Mouse (Mus musculus) adipocyte (in vitro differentiated cells): ENCODE results near the gene Fcho2.
A peak's percentile ranks its signal among the peaks of the same experiment; 100 is the strongest.
"Not testable (repeated sequence)": the region's sequence is repeated elsewhere in the genome, so short reads cannot be mapped to it uniquely, and the experiment has no call there.

Experiments used
- DNase-seq: peaks from one replicate; pipeline ENCODE4 v3.0.0-alpha.2; 2016; ENCODE audit warnings: low spot score

Fcho2 gene

DNA sequence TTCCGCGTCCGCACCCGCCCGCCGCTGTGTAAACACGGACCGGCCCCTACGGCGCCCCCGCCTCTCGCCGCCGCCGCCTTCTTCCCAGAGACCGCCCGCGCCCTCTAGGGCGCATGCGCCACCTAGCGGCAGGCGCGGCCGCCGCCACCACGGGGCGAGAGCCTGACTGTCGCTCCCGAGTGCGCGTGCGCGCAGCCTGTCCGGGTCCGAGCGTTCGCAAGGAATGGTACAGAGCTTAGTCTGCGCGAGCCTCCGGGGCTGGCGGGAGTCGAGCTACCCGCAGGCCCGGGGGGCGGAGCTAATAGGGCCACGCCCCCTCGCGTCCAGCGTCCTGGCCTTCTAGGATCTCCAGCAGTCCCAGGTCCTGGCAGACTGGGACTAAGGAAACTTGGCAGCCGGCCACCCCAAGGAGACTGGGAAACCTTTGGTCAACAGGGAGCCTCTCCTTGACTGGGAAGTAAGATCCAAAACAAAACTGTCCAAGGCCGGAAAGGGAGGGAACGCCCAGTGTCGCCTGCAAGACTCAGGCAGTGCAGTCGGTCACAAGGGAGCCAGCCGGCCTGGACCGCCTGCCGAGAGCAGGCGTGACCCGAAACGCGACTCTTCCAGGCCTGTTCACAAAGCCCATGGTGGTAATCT, at the start of gene Fcho2:
Fcho2 (minus strand) TSS at position 303 of the 639 bp plus-strand sequence.
- peak; percentile 100 for DNase-seq

DNA sequence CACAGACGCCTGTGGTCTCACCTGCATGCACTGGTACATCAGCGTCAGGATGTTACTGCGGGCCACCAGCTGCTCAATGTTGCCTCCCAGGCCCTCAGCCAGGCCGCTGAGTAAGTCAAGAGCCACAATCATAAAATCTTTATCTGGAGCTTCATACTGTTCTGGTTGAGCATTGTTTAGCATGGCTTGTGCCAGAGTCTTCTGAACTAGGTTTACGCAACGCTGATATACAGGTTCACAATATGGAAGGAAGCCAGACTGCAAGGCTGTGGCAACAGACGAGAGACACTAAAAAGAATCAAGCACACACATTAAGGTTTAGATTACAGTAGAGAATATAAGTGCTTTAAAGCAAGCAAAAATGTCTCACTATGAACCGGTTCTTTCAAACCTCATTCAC, 40.0 kb upstream of the Fcho2 start:
- no peak for DNase-seq

DNA sequence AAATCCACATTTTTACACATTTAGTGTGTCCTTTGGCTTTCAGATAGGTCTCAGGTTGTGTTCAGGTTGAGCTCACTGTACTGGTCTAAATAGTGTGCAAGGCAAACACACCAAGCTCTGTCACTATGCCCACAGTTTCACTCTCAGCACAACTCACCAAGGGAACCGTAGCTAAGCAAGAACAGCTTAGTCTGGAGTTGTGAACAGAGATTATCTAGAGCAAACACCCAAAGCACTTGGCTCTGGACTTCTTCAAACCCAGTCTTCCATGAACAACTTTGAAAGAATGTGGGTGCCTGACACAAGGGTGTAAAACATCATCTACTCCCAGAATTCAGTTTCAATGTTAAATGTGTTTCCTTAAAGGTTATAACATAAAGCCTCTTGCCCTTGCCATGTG, 30.5 kb upstream of the Fcho2 start:
- DNase-seq = no peak

DNA sequence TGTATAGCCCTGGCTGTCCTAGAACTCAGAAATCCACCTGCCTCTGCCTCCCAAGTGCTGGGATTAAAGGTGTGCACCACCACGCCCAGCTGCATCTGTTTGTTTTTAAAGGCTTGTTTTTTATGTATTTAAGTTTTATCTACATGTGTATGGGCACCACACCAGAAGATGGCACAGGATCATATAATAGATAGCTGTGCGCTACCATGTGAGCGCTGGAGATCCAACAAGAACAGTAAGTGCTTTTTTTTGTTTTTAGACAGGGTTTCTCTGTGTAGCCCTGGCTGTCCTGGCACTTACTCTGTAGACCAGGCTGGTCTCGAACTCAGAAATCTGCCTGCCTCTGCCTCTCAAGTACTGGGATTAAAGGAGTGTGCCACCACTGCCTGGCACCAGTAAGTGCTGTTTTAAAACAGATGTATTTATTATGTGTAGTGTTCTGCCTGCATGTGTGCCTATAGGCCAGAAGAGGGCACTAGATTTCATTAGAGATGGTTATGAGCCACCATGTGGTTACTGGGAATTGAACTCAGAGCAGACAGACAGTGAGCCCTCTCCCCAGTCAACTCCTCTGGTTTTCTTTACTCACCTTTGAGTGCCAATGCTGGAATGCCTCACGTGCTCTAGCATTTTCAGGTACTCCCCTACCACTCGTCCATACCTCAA, 21.3 kb upstream of the Fcho2 start:
- no peak for DNase-seq

DNA sequence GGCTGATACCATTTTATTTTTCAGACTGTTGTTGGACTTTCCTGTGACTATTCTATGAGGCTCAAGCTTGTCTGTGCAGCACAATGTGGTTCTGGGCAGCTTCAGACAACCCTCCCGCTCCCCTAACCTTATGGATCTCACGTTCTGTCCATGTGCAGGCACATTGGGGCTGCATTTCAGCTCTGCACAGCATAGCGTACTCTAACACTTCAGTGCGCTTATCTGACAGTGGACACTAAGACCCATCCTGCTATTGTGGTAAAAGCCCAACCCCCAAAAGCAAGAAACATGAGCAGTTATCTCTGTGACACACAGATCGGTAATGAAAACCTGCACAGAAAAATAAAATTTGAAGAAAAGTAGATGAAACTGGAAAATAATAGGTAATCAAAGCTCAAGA, 20.5 kb upstream of the Fcho2 start:
- no peak for DNase-seq

DNA sequence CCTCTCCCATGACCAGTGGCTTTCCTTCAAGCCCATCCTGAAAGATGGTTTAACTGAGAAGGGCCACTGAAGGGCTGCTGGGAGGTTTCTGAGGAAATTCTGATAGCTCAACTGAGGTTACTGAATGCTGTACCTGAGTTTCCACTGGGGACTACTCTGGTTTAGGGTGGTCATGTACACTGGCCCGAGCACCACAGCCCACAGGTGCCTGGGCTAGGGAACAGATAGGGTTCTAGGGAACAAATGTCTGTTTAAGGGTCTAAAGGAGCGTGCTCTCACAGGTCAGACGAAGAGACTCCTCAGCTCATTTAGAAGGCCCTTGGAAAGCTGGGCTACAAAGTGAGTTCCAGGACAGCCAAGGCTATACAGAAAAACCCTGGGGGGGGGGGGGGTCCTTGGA, 19.5 kb upstream of the Fcho2 start:
- no peak for DNase-seq

DNA sequence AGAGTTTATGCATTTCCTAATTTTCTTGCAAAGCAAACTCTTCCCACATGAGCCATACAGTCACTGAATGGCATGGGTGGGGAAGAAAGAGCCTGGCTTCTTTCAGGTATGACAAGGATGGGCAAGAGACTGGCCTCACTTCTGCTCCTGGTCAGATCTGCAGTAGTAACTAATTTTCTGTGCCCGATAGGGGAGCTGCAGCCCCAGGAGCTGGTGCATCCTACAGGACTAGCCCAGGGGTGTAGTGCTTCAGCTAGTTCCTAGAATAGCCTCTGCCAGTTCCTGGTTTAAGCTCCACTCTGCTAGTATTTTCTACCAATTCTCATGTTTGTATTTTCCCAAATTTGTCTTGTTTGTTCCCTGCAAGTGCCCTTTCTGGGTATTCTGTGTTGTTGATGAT, 18.9 kb upstream of the Fcho2 start:
- no peak for DNase-seq

DNA sequence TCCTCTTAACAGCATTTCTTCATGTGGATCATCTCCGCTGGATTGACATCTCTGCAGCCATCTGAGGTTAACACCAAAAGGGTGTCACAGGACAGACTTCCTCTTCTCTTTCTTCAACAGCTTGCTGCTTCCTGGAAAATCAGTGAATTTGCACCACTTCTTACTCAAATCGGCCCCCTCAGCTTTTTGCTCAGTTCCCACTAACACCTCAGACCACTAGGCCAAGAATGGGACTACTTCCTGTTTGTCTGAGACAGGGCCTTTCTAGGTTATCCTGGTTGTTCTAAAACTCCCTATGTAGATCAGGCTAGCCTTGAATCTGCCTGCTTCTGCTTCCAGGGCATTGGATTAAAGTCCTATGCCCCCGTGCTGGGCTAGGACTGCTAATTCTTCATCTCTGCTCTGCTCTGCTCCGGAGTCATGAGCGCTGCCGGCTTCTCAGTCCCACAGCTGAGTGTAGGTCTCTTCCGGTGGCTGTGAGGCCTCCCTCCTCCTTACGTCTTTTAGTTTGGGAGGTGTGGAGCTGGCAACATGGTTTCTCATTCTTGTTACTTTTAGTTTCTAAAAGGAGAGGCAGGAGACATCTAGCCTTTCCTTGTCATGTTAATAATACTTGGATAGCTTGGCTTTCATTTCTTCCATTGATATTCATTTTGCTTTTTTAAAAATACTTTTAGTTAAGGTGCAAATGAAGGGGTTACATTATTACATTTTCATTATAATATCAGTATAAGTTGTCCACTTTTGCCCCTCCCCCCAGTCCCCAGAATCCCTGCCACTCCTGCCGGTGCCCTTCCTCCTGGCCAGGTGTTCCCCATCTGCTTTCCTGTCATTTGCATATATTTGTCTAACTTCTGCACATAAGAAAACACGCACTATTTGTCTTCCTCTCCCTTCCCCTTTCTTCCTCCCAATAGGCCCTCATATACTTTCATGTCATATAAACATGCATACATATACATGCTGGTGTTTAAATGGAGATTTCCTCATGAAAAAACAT, 17.5 kb upstream of the Fcho2 start:
- no peak for DNase-seq

DNA sequence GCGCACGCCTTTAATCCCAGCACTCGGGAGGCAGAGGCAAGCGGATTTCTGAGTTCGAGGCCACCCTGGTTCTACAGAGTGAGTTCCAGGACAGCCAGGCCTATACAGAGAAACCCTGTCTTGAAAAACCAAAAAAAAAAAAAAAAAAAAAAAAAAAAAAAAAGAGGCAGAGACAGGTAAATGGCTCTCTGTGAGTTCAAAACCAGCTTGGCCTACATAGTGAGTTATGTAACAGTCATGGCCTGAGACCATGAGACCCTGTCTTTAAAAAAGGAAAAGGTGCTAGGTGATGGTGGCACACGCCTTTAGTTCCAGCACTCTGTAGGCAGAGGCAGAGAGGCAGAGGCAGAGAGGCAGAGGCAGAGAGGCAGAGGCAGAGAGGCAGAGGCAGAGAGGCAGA, 13.8 kb upstream of the Fcho2 start:
- not testable (repeated sequence) for DNase-seq

DNA sequence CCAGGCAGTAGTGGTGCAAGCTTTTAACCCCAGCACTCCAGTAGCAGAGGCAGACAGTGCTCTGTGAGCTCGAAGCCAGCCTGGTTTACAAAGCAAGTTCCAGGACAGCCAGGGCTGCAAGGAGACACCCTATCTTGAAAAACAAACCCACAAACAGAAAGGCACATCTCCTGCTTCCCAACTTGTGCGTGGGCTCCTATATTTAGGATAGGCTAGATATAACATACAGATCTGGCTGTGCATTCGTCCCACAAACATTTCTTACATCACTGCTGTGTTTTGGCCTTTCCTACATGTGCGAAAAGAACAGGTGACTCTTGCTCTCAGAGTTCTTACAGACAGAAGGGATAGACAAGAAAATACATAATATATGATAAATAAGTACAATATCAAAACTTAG, 10.3 kb upstream of the Fcho2 start:
- no peak for DNase-seq

DNA sequence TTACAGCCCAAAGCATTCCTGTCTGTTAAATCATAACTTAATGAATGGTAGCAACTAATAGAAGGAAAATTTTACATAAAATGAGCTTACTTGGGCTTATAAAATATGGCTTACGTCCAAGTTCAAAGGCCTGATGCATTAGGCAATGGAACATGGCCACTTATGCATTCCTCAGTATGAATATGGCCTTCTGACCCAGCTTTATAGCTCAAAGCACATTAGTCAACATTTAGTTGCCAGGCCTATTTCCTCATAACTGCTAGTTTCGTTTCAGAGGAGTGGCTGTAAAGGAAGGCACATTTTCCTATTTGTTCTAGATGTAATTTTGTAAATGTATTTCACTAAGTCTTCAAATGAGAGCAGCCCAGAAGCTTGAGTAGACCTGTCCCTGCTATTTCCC, 3.8 kb upstream of the Fcho2 start:
- peak; percentile 70 for DNase-seq

DNA sequence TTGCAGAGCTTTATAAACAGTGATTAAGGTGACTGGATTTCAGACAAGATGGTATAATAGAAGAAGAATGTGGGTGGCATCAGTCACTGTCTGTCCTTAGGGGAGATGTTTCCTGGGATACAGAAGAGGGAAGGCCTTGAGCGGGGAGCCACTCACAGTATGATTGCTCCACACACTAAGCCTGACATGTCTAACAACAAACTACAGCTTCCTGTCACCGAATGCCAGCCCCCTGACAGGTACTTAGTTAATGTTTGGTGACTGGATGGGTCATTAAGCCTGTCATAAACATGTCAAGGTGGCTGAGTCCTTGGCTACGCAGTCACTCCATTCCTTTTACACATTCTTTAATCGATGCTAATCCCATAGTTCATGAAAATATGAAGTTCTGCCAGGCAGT, 3.0 kb upstream of the Fcho2 start:
- no peak for DNase-seq

DNA sequence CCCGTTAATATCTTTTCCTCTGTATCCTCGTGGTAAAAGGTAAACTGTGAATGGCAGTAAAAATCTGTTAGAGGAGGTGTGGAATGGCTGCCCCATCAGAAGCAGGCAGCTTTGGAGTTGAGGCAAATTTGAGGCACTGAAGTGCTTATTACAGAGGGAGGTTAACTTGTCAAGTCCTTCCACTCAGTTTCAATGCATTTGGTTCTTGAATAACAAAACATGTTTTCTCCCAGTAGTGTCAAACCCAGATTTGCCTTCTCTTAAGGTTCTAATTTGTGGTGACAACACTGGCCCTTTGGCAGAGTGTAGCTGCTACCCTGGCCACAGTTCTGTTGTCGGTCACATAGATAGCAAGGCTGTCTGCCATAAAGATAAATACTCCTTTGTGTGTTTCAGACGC, 2.5 kb upstream of the Fcho2 start:
- DNase-seq = no peak

DNA sequence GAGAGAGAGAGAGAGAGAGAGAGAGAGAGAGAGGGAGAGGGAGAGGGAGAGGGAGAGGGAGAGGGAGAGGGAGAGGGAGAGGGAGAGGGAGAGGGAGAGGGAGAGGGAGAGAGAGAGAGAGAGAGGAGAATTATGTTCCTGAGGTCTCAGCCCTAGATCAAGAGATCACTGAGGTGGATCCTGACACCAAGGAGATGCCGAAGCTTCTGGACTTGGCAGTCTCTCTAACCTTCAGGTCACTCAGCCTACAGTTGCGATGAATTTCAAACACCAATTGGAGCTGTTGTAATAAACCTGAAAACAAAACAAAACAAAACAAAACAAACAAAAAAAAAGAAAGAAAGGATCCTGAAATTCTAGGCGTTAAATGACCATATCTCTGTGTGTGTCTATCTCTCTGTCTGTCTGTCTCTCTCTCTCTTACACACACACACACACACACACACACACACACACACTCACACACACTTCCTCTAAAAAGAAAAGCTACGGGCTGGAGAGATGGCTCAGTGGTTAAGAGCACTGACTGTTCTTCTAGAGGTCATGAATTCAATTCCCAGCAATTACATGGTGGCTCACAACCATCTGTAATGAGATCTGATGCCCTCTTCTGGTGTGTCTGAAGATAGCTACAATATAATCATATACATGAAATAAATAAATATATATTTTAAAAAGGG, 1.9 kb upstream of the Fcho2 start:
- DNase-seq = not testable (repeated sequence)

DNA sequence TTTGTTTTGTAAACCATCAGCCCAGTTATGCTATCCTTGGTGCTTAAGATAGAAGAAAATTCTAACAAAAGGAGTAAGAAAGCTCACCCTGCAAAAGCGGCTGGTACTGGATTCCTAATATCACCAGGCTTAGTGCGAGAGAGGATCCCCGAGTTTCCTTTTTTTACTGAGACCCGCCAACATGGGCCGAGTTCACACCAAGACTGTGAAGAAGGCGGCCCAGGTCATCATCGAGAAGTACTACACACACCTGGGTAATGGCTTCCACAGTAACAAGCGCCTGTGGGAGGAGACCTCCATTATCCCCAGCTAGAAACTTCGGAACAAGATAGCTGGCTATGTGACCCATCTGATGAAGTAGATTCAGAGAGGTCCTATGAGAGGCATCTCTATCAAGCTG, 1.3 kb upstream of the Fcho2 start:
- DNase-seq = no peak

DNA sequence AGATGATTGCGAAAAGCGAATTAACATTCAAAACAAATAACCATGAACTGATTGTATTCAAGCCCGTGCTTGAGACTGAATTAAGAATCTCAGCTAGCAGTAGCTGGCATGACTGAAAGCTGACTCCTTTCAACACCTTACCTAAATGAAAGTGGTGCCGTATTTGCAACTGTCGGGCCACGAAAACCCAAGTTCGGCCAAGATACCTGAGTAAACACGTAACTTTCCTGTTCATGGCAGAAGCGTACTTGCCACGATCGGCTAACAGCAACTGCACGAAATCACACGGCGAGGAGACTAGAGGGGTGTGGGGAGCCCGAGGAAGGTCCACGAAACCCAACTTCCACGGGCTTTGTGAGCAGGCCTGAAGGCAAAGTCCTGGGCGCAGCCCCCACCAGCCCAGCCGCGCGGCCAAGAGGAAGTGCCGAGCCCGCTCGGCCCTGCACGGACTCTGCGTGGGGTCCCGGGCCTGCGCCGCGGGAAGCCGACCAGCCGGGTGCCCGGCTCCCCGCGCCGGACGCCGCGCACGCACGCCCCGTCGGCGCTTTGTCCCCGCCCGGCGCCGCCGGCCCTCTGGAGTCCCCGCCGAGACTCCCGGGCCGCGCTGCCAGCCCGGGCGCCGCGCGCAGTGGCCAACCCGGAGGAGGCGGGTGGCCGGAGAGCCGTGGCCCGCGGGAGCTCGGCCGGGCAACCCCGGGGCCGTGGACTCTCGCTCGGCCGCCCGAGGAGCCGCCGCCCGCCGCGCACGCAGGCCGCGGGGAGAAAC, 791 bp downstream of the Fcho2 start:
- DNase-seq = peak; percentile 57

DNA sequence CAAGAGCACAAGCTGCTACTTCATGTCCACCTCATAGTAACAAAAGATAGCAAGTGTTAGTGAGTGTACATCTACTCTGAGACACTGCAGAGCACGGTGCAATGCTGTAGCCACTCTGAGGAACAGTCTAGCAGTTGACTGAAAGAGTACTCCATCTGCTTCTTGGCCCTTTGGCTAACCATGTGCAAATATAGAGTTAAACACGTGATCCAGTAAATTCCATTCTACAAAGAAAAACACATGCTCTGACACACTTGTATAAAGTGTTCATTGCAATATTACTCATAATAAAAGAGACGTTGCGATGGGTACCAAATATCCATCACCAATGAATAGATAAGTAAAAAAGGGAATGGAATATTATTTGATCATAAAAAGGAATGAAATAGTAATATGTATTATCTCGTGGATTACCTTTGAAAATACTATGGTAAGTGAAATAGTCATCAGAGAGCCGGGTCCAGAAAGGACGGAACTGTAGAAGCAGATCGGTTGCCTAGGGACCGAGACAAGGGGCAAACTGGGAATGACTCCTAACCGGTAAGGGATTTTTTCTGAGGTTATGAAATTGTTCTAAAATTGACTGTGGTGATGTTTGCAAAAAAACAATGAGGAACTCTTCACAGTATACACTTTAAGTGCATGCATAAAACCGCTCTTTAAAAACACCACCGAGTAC, 1.5 kb downstream of the Fcho2 start:
- peak; percentile 25 for DNase-seq

DNA sequence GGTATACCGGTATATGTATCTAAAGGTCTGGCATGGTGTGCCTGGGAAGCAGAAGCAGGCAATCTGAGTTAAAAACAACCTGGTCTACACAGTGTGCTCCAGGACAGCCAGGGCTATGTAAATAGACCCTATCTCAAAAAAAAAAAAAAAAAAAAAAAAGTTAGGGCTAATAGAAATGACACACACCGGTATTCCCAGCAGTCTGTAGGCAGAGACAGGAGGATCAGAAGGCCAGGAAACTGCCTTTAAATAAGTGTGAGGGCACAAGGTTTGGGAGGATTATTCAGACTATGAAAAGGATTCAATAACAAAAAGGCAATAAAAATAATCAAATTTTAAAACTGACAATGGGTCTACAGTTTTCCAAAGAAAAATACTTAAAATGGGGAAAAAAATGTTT, 2.1 kb downstream of the Fcho2 start:
- no peak for DNase-seq

DNA sequence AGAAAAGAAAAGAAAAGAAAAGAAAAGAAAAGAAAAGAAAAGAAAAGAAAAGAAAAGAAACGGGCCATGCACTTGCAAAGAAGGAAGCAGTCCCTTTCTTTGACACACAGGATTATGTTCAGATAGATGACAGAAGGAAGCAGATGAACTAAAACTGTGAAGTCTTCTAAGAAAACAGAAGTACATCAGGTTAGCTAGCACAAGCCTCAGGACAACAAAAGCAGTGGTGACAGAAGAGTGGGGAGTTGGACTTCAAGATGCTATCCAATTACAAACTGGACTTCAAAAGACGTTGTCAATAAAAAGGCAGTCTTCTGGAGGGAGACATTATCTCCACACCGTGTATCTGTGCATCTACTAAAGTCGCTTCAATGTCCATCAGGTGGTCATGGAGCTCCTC, 3.0 kb downstream of the Fcho2 start:
- no peak for DNase-seq

DNA sequence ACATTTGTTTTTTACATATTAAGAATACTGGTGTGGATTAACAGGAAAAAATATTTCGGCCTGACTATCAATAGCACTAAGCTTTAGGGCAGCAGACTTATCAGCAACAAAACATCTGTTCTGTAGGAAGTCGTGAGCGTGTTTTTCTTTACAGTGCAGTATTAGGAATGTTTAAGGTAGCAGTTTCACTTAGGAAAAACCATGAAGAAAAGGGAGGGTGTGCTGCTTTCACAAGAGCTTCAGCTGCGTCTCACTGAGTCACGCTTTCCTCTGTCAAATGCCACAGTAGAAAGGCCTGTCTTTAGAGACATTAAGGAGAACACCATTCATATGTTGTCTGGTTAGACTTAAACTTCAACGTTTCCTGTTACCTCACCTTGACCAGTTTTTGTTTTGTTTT, 5.1 kb downstream of the Fcho2 start:
- DNase-seq = peak; percentile 33

DNA sequence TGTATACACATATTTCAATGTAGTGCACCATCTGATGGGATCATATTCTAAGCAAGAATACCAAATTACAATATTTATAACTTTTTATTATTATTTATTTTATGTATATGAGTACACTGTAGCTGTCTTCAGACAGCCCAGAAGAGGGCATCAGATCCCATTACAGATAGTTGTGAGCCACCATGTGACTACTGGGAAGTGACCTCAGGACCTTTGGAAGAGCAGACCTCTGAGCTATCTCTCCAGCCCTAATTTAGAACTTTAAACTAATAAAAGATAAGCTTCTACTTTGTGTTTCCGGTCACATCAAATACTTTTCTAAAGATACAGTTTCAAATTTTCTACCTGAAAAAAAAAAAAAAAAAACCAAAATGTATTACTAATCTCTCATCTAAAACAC, 6.2 kb downstream of the Fcho2 start:
- no peak for DNase-seq
